Mouse (Mus musculus) hindbrain, embryonic 14.5 days (tissue): Measurements from ENCODE around the gene Per3. TPM values are rescaled to one million over a fixed set of nuclear protein-coding genes. Genes with fewer than 3 reads are reported as not detected.

Experiments used
- ATAC-seq: fragments of 200-750 bp; cut with Nextera tagmentation; 2 replicates; pipeline ENCODE4 v1.8.0; 2017; ENCODE audit warnings: moderate number of reproducible peaks, mild to moderate bottlenecking, moderate TSS enrichment, moderate library complexity; ENCODE audit not compliant: low FRiP score
- DNase-seq: peaks from one replicate; pipeline ENCODE4 v3.0.0-alpha.2; 2015; ENCODE audit warnings: low spot score
- H3K27ac ChIP-seq: fragments of 300-500 bp; sonication (generic); 2 replicates; pipeline ENCODE4 v1.5.1; 2014; ENCODE audit warnings: mild to moderate bottlenecking, moderate library complexity
- H3K27me3 ChIP-seq: fragments of 300-500 bp; sonication (generic); 2 replicates; pipeline ENCODE4 v1.6.1; 2014; ENCODE audit warnings: mild to moderate bottlenecking, low read length, mixed read lengths; ENCODE audit not compliant: control insufficient read depth, insufficient read depth
- H3K36me3 ChIP-seq: fragments of 300-500 bp; sonication (generic); replicated peaks from 2 replicates; pipeline ENCODE4 v1.6.1; 2014; ENCODE audit not compliant: control insufficient read depth, insufficient read depth
- H3K4me1 ChIP-seq: fragments of 300-500 bp; sonication (generic); replicated peaks from 2 replicates; pipeline ENCODE4 v1.6.1; 2014; ENCODE audit warnings: antibody characterized with exemption, low read length, mixed read lengths; ENCODE audit not compliant: control insufficient read depth, insufficient read depth
- H3K4me2 ChIP-seq: fragments of 300-500 bp; sonication (generic); replicated peaks from 2 replicates; pipeline ENCODE4 v1.6.1; 2014; ENCODE audit warnings: mild to moderate bottlenecking, moderate library complexity
- H3K4me3 ChIP-seq: fragments of 300-500 bp; sonication (generic); replicated peaks from 2 replicates; pipeline ENCODE4 v1.5.1; 2014; ENCODE audit warnings: mild to moderate bottlenecking, low read length
- H3K9ac ChIP-seq: fragments of 300-500 bp; sonication (generic); 2 replicates; pipeline ENCODE4 v1.6.1; 2014
- H3K9me3 ChIP-seq: fragments of 300-500 bp; sonication (generic); 2 replicates; pipeline ENCODE4 v1.6.1; 2016; ENCODE audit warnings: low read length; ENCODE audit not compliant: control insufficient read depth
- WGBS: fragments of 180-500 bp; shearing (Covaris S2); extraction: QIAGEN DNeasy Blood & Tissue Kit; methylation state at CpG from one replicate; pipeline ENCODE4 v1.1.7; 2014; 5-methylcytosine and 5-hydroxymethylcytosine counted together
- polyA plus RNA-seq: library from polyadenylated mRNA; unstranded; fragments of >200 nt; fragmentation: Nextera tagmentation; extraction: Ambion mirVana; gene quantifications from 2 replicates; pipeline ENCODE4 v1.2.1, GENCODE M21; 2014

Gene Per3
- polyA plus RNA-seq: 3.9 and 5.1 TPM in 2 replicates

GRCm38 (mm10) chr4:151044037-151044943 is at the start of gene Per3:
Per3 (minus strand) TSS chr4:151044665.
- peak within 1 kb of the TSS; percentile 47; the same call in 1 of the 2 replicates for H3K27ac ChIP-seq
- DNase-seq: peak; percentile 85
- peaks cover 28% of the 10 kb centered on the region for H3K36me3 ChIP-seq
- peaks cover 11% of the 10 kb centered on the region for H3K27me3 ChIP-seq
- under 1% methylated on average over 70 of the region's 79 CpGs for WGBS
- H3K4me3 ChIP-seq: peak within 1 kb of the TSS; percentile 65
- peaks cover 8% of the 10 kb centered on the region for H3K4me1 ChIP-seq
- peak within 1 kb of the TSS; percentile 99 for H3K4me2 ChIP-seq
- peak; percentile 97 for ATAC-seq
- H3K9me3 ChIP-seq: no peaks in the 10 kb centered on the region
- H3K9ac ChIP-seq: peak within 1 kb of the TSS; percentile 60

- Histone ChIP-seq H3K4me2 (no peak within 1 kb of the TSS), H3K27ac (no peak within 1 kb of the TSS), H3K9me3 (no peaks in the 10 kb centered on the region), H3K9ac (no peak within 1 kb of the TSS), H3K36me3 (peaks cover 44% of the 10 kb centered on the region), H3K4me3 (no peak within 1 kb of the TSS), H3K4me1 (no peaks in the 10 kb centered on the region), H3K27me3 (no peaks in the 10 kb centered on the region)
- no peak for DNase-seq
- no peak for ATAC-seq
- 96% methylated on average over 7 of the region's 7 CpGs for WGBS
These were observed 44.8 kb upstream of the Per3 start, which contains the start of gene Gm13090 for GRCm38 (mm10) chr4:151089270-151089669. Gm13090 (plus strand) TSS chr4:151089570.

- no peak for ATAC-seq
- no peaks in the 10 kb centered on the region for H3K4me1 ChIP-seq
- peaks cover 48% of the 10 kb centered on the region for H3K36me3 ChIP-seq
- H3K9me3 ChIP-seq: no peaks in the 10 kb centered on the region
- no peak overlapping the region for H3K4me2 ChIP-seq
- WGBS: 88% methylated on average over 14 of the region's 14 CpGs
- H3K9ac ChIP-seq: no peak overlapping the region
- no peak overlapping the region for H3K27ac ChIP-seq
- H3K27me3 ChIP-seq: no peaks in the 10 kb centered on the region
- H3K4me3 ChIP-seq: no peak overlapping the region
- DNase-seq: no peak
These were observed 44.4 kb upstream of the Per3 start for GRCm38 (mm10) chr4:151088819-151089218.

GRCm38 (mm10) chr4:151087358-151087757 is 42.9 kb upstream of the Per3 start:
- ATAC-seq (no peak), DNase-seq (no peak)
- Histone ChIP-seq H3K27me3 (no peaks in the 10 kb centered on the region), H3K4me2 (no peak overlapping the region), H3K27ac (no peak overlapping the region), H3K36me3 (peaks cover 63% of the 10 kb centered on the region), H3K4me1 (no peaks in the 10 kb centered on the region), H3K9me3 (no peaks in the 10 kb centered on the region), H3K9ac (no peak overlapping the region), H3K4me3 (no peak overlapping the region)
- 100% methylated on average over 1 of the region's 1 CpGs for WGBS

- H3K9ac ChIP-seq: no peak overlapping the region
- H3K4me2 ChIP-seq: no peak overlapping the region
- DNase-seq (no peak), ATAC-seq (no peak)
- 79% methylated on average over 5 of the region's 5 CpGs for WGBS
- H3K27me3 ChIP-seq: no peaks in the 10 kb centered on the region
- peaks cover 98% of the 10 kb centered on the region for H3K36me3 ChIP-seq
- no peaks in the 10 kb centered on the region for H3K9me3 ChIP-seq
- no peak overlapping the region for H3K27ac ChIP-seq
- H3K4me3 ChIP-seq: no peak overlapping the region
- H3K4me1 ChIP-seq: no peaks in the 10 kb centered on the region
These were observed 38.6 kb upstream of the Per3 start for GRCm38 (mm10) chr4:151083027-151083426.

- no peak for DNase-seq
- no peak for ATAC-seq
These were observed 37.5 kb upstream of the Per3 start for GRCm38 (mm10) chr4:151081977-151082376.

GRCm38 (mm10) chr4:151081355-151081754 is 36.9 kb upstream of the Per3 start:
- no peak overlapping the region for H3K4me3 ChIP-seq
- H3K4me2 ChIP-seq: no peak overlapping the region
- DNase-seq: no peak
- 75% methylated on average over 2 of the region's 2 CpGs for WGBS
- H3K4me1 ChIP-seq: no peaks in the 10 kb centered on the region
- H3K9me3 ChIP-seq: no peaks in the 10 kb centered on the region
- no peak overlapping the region for H3K9ac ChIP-seq
- no peak overlapping the region for H3K27ac ChIP-seq
- no peak for ATAC-seq
- peaks cover 100% of the 10 kb centered on the region for H3K36me3 ChIP-seq
- H3K27me3 ChIP-seq: no peaks in the 10 kb centered on the region

More at GRCm38 (mm10) chr4:151081977-151082376, 37.5 kb upstream of the Per3 start:
- H3K27ac ChIP-seq: no peak overlapping the region
- no peak overlapping the region for H3K4me3 ChIP-seq
- no peaks in the 10 kb centered on the region for H3K27me3 ChIP-seq
- peaks cover 100% of the 10 kb centered on the region for H3K36me3 ChIP-seq
- H3K9ac ChIP-seq: no peak overlapping the region
- H3K4me2 ChIP-seq: no peak overlapping the region
- 92% methylated on average over 13 of the region's 13 CpGs for WGBS
- H3K4me1 ChIP-seq: no peaks in the 10 kb centered on the region
- no peaks in the 10 kb centered on the region for H3K9me3 ChIP-seq

- ATAC-seq (no peak), DNase-seq (no peak)
- H3K4me1 ChIP-seq: no peaks in the 10 kb centered on the region; the same call in 1 of the 2 replicates
- H3K4me3 ChIP-seq: no peak overlapping the region
- no peak overlapping the region for H3K4me2 ChIP-seq
- H3K36me3 ChIP-seq: peaks cover 100% of the 10 kb centered on the region
- 95% methylated on average over 15 of the region's 15 CpGs for WGBS
- H3K27me3 ChIP-seq: no peaks in the 10 kb centered on the region
- no peak overlapping the region for H3K9ac ChIP-seq
- no peak overlapping the region for H3K27ac ChIP-seq
- H3K9me3 ChIP-seq: no peaks in the 10 kb centered on the region
These were observed 30.4 kb upstream of the Per3 start for GRCm38 (mm10) chr4:151074817-151075216.

GRCm38 (mm10) chr4:151073108-151073744 is 28.8 kb upstream of the Per3 start:
- no peaks in the 10 kb centered on the region for H3K9me3 ChIP-seq
- H3K9ac ChIP-seq: no peak overlapping the region
- no peaks in the 10 kb centered on the region; the same call in 1 of the 2 replicates for H3K4me1 ChIP-seq
- no peaks in the 10 kb centered on the region for H3K27me3 ChIP-seq
- WGBS: 55% methylated on average over 13 of the region's 13 CpGs
- peak; percentile 65; the same call in 1 of the 2 replicates for ATAC-seq
- no peak overlapping the region for H3K4me2 ChIP-seq
- peak; percentile 82 for DNase-seq
- no peak overlapping the region for H3K4me3 ChIP-seq
- H3K27ac ChIP-seq: no peak overlapping the region
- H3K36me3 ChIP-seq: peaks cover 100% of the 10 kb centered on the region
